Mouse (Mus musculus) bone marrow, adult 2 months (tissue): Measurements from ENCODE around the gene Lrrc8e.

Experiments used
- CTCF ChIP-seq: fragments of 200-500 bp; IDR thresholded peaks from 2 replicates; pipeline ENCODE4 v1.5.1; 2011; ENCODE audit warnings: low read length, control low read depth; ENCODE audit not compliant: control insufficient read depth, insufficient read depth
- POLR2A ChIP-seq: fragments of 200-500 bp; IDR thresholded peaks from 2 replicates; pipeline ENCODE4 v1.6.1; 2011; ENCODE audit warnings: low read depth, mild to moderate bottlenecking, control low read depth, low read length, borderline replicate concordance; ENCODE audit not compliant: control insufficient read depth

DNA sequence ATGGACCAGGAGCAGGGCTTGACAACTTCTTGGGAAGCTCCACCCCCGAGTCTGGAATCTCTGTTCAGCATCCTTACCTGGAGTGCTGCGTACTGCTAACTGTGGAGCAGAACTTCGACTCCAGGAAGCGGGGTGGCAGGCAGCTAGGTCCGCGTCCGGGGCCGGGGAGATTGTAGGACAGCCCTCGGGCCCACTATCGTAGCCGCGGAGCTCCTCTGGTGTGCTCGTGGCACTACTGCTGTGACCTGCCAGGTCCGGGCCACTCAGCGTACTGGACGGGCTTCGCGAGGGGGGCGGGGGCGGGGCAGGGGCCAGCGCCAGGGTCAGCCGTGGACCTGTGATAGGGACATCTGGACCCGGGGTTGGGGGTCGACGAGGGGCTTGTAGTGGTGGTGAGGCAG lies 13.8 kb upstream of the Lrrc8e start:
- TF ChIP-seq POLR2A (no peak), CTCF (no peak)
